Mouse (Mus musculus): ENCODE measurements around the gene Itpkb. TPM values are rescaled to one million over a fixed set of nuclear protein-coding genes. Genes with fewer than 3 reads are reported as not detected.

Gene Itpkb
- total and polyA plus RNA-seq, 3 experiments, result 4.2 to 14.4 (median 10.6) TPM

GRCm38 (mm10) chr1:180386951-180387749, 56.9 kb downstream of the Itpkb start:
- dilution Hi-C loops (cut with MboI; ENCODE audit: extremely low pct_ligation_motif_present, extremely low pct_unique_long_range_greater_than_20kb, low sequenced_read_pairs), result no loop called here
- peak overlapping the region; percentile 72 for H3K27ac ChIP-seq (ENCODE audit: insufficient read depth, low read depth)
- DNase-seq (ENCODE audit: extremely low read depth), result peak; percentile 99
- no peaks in the 10 kb centered on the region for H3K27me3 ChIP-seq (replicated peaks)
- in situ Hi-C loops (cut with MboI; ENCODE audit: low pct_ligation_motif_present, low pct_unique_long_range_greater_than_20kb, low sequenced_read_pairs), result no loop called here
- H3K36me3 ChIP-seq (replicated peaks in 1 of 2; ENCODE audit: control insufficient read depth in 1 of 2, insufficient read depth in 1 of 2, low read length in 1 of 2), result peaks cover 0 to 22% of the 10 kb centered on the region in 2 experiments
- H3K9me3 ChIP-seq (replicated peaks; ENCODE audit: low read length), result no peaks in the 10 kb centered on the region
- TF ChIP-seq TCF12 (IDR thresholded peaks at IDR 0.05; ENCODE audit: low read depth, low read length) (no peak; the same call in none of the 2 replicates), ZKSCAN1 (IDR thresholded peaks at IDR 0.05; ENCODE audit: borderline replicate concordance, low read depth, low read length) (no peak), SMC3 (IDR thresholded peaks at IDR 0.05; ENCODE audit: low read depth, low read length) (peak; percentile 80), USF2 (conservative IDR thresholded peaks at IDR 0.05; ENCODE audit: low read depth, low read length) (no peak), ETS1 (conservative IDR thresholded peaks at IDR 0.05; ENCODE audit: low read depth, low read length) (peak; percentile 72; the same call in 1 of the 2 replicates), RCOR1 (conservative IDR thresholded peaks at IDR 0.05; ENCODE audit: low read depth, low read length) (no peak; the same call in 1 of the 2 replicates), NRF1 (IDR thresholded peaks at IDR 0.05; ENCODE audit: low read depth, low read length) (peak; percentile 59), IRF4 (IDR thresholded peaks at IDR 0.05; ENCODE audit: low read depth, low read length) (peak; percentile 50), PAX5 (IDR thresholded peaks at IDR 0.05; ENCODE audit: low read length) (no peak), MAZ (IDR thresholded peaks at IDR 0.05; ENCODE audit: low read depth, low read length) (peak; percentile 98), BHLHE40 (IDR thresholded peaks at IDR 0.05; ENCODE audit: low read depth, low read length) (peak; percentile 42), ELF1 (IDR thresholded peaks at IDR 0.05; ENCODE audit: low read depth, low read length) (peak; percentile 89), SIN3A (IDR thresholded peaks at IDR 0.05; ENCODE audit: low read length) (peak; percentile 70; the same call in 1 of the 2 replicates), CHD2 (IDR thresholded peaks at IDR 0.05; ENCODE audit: low read length) (peak; percentile 65), ZMIZ1 (IDR thresholded peaks at IDR 0.05; ENCODE audit: low read depth, low read length) (peak; percentile 82), MAFK (IDR thresholded peaks at IDR 0.05; ENCODE audit: insufficient replicate concordance, low read length) (no peak), EP300 (IDR thresholded peaks at IDR 0.05; ENCODE audit: low read length) (peak; percentile 61), JUND (conservative IDR thresholded peaks at IDR 0.05; ENCODE audit: low read depth, low read length) (peak; percentile 19; the same call in 1 of the 2 replicates), POLR2AphosphoS2 (IDR thresholded peaks at IDR 0.05; ENCODE audit: low read depth, low read length) (peak; percentile 94), MYC (IDR thresholded peaks at IDR 0.05; ENCODE audit: low read depth, low read length) (peak; percentile 84), TBP (conservative IDR thresholded peaks at IDR 0.05; ENCODE audit: low read depth, low read length) (peak; percentile 81), MEF2A (IDR thresholded peaks at IDR 0.05; ENCODE audit: borderline replicate concordance, low read depth, low read length) (peak; percentile 85), RAD21 (IDR thresholded peaks at IDR 0.05; ENCODE audit: low read depth, low read length) (peak; percentile 77), ZC3H11A (IDR thresholded peaks at IDR 0.05; ENCODE audit: low read depth, low read length) (peak; percentile 57; the same call in 1 of the 2 replicates), GABPA (IDR thresholded peaks at IDR 0.05; ENCODE audit: insufficient replicate concordance, low read depth, low read length) (no peak), CHD1 (IDR thresholded peaks at IDR 0.05; ENCODE audit: low read depth, low read length) (0 out of 2 replicates have a peak, but pooled peaks have one; percentile 15), KAT2A (IDR thresholded peaks at IDR 0.05; ENCODE audit: insufficient replicate concordance, low read length) (no peak), NELFE (IDR thresholded peaks at IDR 0.05; ENCODE audit: low read depth, low read length) (peak; percentile 79), JUN (IDR thresholded peaks at IDR 0.05; ENCODE audit: insufficient read depth, low read depth, low read length) (no peak), CTCF (conservative IDR thresholded peaks at IDR 0.05 in 1 of 2, IDR thresholded peaks at IDR 0.05 in 1 of 2; ENCODE audit: low read depth in 2 of 2, low read length in 2 of 2) (peak in 1 of 2 experiments; percentile 78; a peak in 1 of 4 replicates), HCFC1 (IDR thresholded peaks at IDR 0.05; ENCODE audit: low read depth, low read length) (peak; percentile 28), POLR2A (IDR thresholded peaks at IDR 0.05; ENCODE audit: low read depth, low read length) (peak; percentile 96), MAX (IDR thresholded peaks at IDR 0.05; ENCODE audit: low read length) (peak; percentile 89), E2F4 (IDR thresholded peaks at IDR 0.05; ENCODE audit: insufficient replicate concordance, low read depth, low read length) (no peak), ZNF384 (IDR thresholded peaks at IDR 0.05; ENCODE audit: low read depth, low read length) (no peak), USF1 (IDR thresholded peaks at IDR 0.05; ENCODE audit: low read depth, low read length) (no peak), MXI1 (IDR thresholded peaks at IDR 0.05; ENCODE audit: low read depth, low read length) (peak; percentile 74), UBTF (IDR thresholded peaks at IDR 0.05; ENCODE audit: low read depth, low read length) (no peak; the same call in 1 of the 2 replicates)
- 0 out of 2 replicates have a peak, but pooled peaks cover 6% of the 10 kb centered on the region for H3K79me2 ChIP-seq (replicated peaks; ENCODE audit: control insufficient read depth, extremely low read depth, insufficient read depth, poor library complexity, severe bottlenecking)
- H3K4me1 ChIP-seq (ENCODE audit: control insufficient read depth in 1 of 2, insufficient read depth in 2 of 2), result peaks cover 22 to 82% of the 10 kb centered on the region in 2 experiments
- peak overlapping the region; percentile 58 to 61 (median 61) for H3K4me3 ChIP-seq (replicated peaks in 1 of 3; ENCODE audit: low read depth in 2 of 3, low read length in 2 of 3, poor library complexity in 1 of 3)
- peak overlapping the region; percentile 74 for H3K9ac ChIP-seq (ENCODE audit: insufficient read depth, low read depth)
- peak overlapping the region; percentile 64 for H3K4me2 ChIP-seq (ENCODE audit: insufficient read depth, low read depth, poor library complexity, severe bottlenecking)

Measured in CH12.LX (cell line).